Mouse (Mus musculus) stomach, postnatal 0 days (tissue): ENCODE measurements around the gene Pak7.

Source experiments
- CTCF ChIP-seq: IDR thresholded peaks from 2 replicates; pipeline ENCODE4 v1.5.1; 2016; ENCODE audit warnings: antibody characterized with exemption, low read depth, mild to moderate bottlenecking, moderate library complexity
- EP300 ChIP-seq: optimal IDR thresholded peaks from 2 replicates; pipeline ENCODE3; 2016; ENCODE audit warnings: antibody characterized with exemption

GRCm38 (mm10) chr2:136402587-136402986 lies 14.8 kb upstream of the Pak7 start:
- TF ChIP-seq CTCF (no peak), EP300 (no peak)
